Mouse (Mus musculus) cortical plate, adult 2 months (tissue): ENCODE data around the gene Ryr1.

Experiments used
- CTCF ChIP-seq: fragments of 200-500 bp; IDR thresholded peaks from 2 replicates; pipeline ENCODE4 v1.5.1; 2011; ENCODE audit warnings: mild to moderate bottlenecking, control low read depth, low read length; ENCODE audit not compliant: insufficient read depth; ENCODE audit errors: extremely low read depth
- POLR2A ChIP-seq: fragments of 200-500 bp; IDR thresholded peaks from 2 replicates; pipeline ENCODE4 v1.6.1; 2011; ENCODE audit warnings: mild to moderate bottlenecking, low read length, control low read depth; ENCODE audit not compliant: insufficient read depth; ENCODE audit errors: extremely low read depth

DNA sequence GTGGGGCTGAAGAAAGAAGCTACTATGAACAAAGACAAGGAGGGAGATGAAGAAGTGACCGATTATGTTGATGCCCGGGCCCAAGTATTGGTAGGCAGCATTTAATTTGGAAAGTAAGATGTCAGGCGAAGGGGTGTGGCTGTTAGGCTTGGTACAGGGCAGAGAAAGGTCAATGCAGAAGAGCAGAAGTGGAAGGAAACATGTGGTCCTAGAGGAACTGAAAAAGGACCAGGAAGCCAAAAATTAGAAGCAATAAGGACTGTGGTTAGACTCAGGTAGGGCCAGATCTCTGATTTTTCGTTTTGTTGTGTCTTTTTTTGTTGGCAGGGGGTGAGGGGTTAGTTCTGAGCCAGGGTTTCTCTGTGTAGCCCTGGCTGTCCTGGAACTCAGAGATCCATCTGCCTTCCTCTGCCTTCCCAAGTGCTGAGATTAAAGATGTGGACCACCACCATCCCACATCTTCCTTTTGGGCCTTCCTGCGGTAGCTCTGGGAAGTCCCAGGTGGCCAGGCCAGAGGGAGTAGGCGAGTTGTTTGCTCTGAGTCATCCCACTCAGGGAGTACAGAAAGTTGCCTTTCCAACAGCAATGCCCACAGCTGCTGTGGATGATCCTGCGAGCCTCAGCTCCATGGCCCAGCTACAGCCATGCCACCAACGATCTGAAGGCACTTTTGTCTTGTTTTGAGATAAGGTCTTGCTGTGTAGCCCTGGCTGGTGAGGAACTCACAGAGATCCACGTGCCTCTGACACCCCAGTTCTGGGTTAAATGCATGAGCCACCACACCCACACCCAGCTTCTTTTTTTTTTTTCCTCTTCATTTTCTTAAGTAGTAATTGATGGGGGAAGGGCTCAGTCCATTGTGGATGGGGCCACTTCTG, 117.5 kb downstream of the Ryr1 start:
- TF ChIP-seq POLR2A: no peak
- TF ChIP-seq CTCF: no peak
